Mouse (Mus musculus) liver, embryonic 14.5 days (tissue): ENCODE results near the gene Gm3015. TPM values are rescaled to one million over a fixed set of nuclear protein-coding genes. Genes with fewer than 3 reads are reported as not detected.
"Not testable (repeated sequence)": the region's sequence is repeated elsewhere in the genome, so short reads cannot be mapped to it uniquely, and the experiment has no call there.

ENCODE experiments used
- ATAC-seq: fragments of 200-750 bp; cut with Nextera tagmentation; 2 replicates; pipeline ENCODE4 v1.8.0; 2017; ENCODE audit warnings: moderate number of reproducible peaks, mild to moderate bottlenecking, moderate library complexity; ENCODE audit not compliant: insufficient read depth
- DNase-seq, 3 experiments: peaks; one replicate each; pipeline ENCODE4 v3.0.0-alpha.2; 2012 to 2013; ENCODE audit warnings: low read depth in 3 of 3, low spot score in 3 of 3
- H3K27ac ChIP-seq: fragments of 300-500 bp; sonication (generic); 2 replicates; pipeline ENCODE4 v1.5.1; 2014; ENCODE audit warnings: moderate library complexity, mild to moderate bottlenecking, control low read depth, inconsistent platforms
- H3K27me3 ChIP-seq: fragments of 300-500 bp; sonication (generic); 2 replicates; pipeline ENCODE4 v1.6.1; 2014; ENCODE audit warnings: mild to moderate bottlenecking, low read length, moderate library complexity; ENCODE audit not compliant: control insufficient read depth, insufficient read depth
- H3K36me3 ChIP-seq: fragments of 300-500 bp; sonication (generic); replicated peaks from 2 replicates; pipeline ENCODE4 v1.6.1; 2014; ENCODE audit warnings: low read depth; ENCODE audit not compliant: control insufficient read depth, insufficient read depth
- H3K4me1 ChIP-seq, 2 experiments: fragments of 200-500 bp in 1 of 2; fragments of 300-500 bp in 1 of 2; sonication (generic) in 1 of 2; replicated peaks; 2 replicates each; pipeline ENCODE4 v1.6.1; 2012 to 2014; ENCODE audit warnings: antibody characterized with exemption in 1 of 2, inconsistent platforms in 1 of 2, low read length in 1 of 2; ENCODE audit not compliant: control insufficient read depth in 2 of 2, insufficient read depth in 2 of 2
- H3K4me2 ChIP-seq: fragments of 300-500 bp; sonication (generic); 2 replicates; pipeline ENCODE4 v1.6.1; 2014; ENCODE audit warnings: low read depth, mild to moderate bottlenecking, control low read depth, moderate library complexity
- H3K4me3 ChIP-seq, 2 experiments: fragments of 200-500 bp in 1 of 2; fragments of 300-500 bp in 1 of 2; sonication (generic) in 1 of 2; 2 replicates each; pipeline ENCODE4 v1.5.1; 2012 to 2014; ENCODE audit warnings: low read depth in 2 of 2, low read length in 2 of 2, mild to moderate bottlenecking in 2 of 2, control low read depth in 1 of 2, inconsistent platforms in 1 of 2, moderate library complexity in 1 of 2; ENCODE audit not compliant: insufficient read depth in 1 of 2
- H3K9ac ChIP-seq: fragments of 300-500 bp; sonication (generic); replicated peaks from 2 replicates; pipeline ENCODE4 v1.6.1; 2014; ENCODE audit warnings: mild to moderate bottlenecking, control low read depth, moderate library complexity
- H3K9me3 ChIP-seq: fragments of 300-500 bp; sonication (generic); 2 replicates; pipeline ENCODE4 v1.6.1; 2016; ENCODE audit warnings: low read length, mixed read lengths; ENCODE audit not compliant: control insufficient read depth
- WGBS: fragments of 180-500 bp; shearing (Covaris S2); extraction: QIAGEN DNeasy Blood & Tissue Kit; methylation state at CpG from one replicate; pipeline ENCODE4 v1.1.7; 2014; ENCODE audit not compliant: insufficient replicate concordance; 5-methylcytosine and 5-hydroxymethylcytosine counted together
- polyA plus RNA-seq, 2 experiments: library from polyadenylated mRNA; depleted of rRNA in 1 of 2; stranded (reverse) in 1 of 2; unstranded in 1 of 2; fragments of >200 nt; fragmentation: Nextera tagmentation in 1 of 2; extraction: Ambion mirVana in 1 of 2; gene quantifications; 2 replicates each; pipeline versions ENCODE4 v1.2.1 to v1.2.3; 2012 to 2014

Gm3015 gene
- polyA plus RNA-seq (2012; rRNA removed): not detected in 2 replicates
- not detected in 2 replicates for polyA plus RNA-seq (2014; fragmentation: Nextera tagmentation; extraction: Ambion mirVana)

DNA sequence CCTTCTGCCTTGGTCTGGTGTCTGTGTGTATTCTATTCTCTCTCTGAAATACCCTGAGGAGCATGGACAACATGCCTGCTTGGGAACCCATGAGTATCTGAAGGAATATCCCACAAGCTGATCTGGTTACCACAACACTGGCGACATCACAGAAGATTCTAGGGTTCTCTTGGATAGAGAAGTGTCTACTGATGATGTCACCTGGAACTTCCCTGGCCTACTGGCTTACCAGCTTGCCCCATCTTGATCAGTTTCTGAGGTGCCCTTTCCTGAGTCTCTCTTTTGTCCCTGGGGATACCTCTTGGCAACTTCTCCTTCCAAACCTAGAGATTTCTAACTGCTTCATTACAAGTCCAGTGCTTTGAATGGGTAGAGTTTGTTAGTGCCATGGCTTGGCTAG lies at the start of gene Gm3015:
TSS of gene Gm3015 (minus strand) at position 101 of the 400 bp plus-strand sequence.
- not testable (repeated sequence) for H3K9me3 ChIP-seq, H3K27ac ChIP-seq, DNase-seq, H3K4me1 ChIP-seq, H3K4me2 ChIP-seq, H3K4me3 ChIP-seq, H3K27me3 ChIP-seq, H3K36me3 ChIP-seq, ATAC-seq, H3K9ac ChIP-seq
- no CpG with 5 or more reads among the region's 1 CpGs for WGBS

DNA sequence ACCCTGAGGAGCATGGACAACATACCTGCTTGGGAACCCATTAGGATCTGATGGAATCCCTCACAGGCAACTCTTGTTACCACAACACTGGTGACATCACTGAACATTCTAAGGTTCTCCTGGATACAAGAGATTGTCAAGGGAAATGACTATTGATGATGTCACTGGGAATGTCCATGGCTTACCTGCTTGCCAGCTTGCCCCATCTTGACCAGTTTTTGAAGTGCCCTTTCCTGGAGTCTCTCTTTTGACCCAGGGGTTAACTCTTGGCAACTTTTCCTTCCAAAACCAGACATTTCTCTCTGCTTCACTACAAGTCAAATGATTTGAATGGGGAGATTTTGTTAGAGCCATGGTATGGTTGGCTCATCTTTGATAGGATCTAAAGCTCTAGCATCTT lies 29.3 kb upstream of the Gm3015 start, which contains the start of gene Gm10377:
TSS of gene Gm10377 (minus strand) at position 101 of the 400 bp plus-strand sequence.
- ATAC-seq, H3K4me2 ChIP-seq, H3K27ac ChIP-seq, H3K9me3 ChIP-seq, H3K27me3 ChIP-seq, H3K9ac ChIP-seq, H3K36me3 ChIP-seq, H3K4me3 ChIP-seq, H3K4me1 ChIP-seq, DNase-seq: not testable (repeated sequence)

Other genes starting within 250 kb of the Gm3015 start
- not detected in 2 replicates for gene Gm8024, start 244.5 kb downstream of the Gm3015 start, polyA plus RNA-seq (2012; rRNA removed)
- not detected in 2 replicates for gene Gm8024, start 244.5 kb downstream of the Gm3015 start, polyA plus RNA-seq (2014; fragmentation: Nextera tagmentation; extraction: Ambion mirVana)
- gene Gm17124, start 168.9 kb downstream of the Gm3015 start, polyA plus RNA-seq (2012; rRNA removed): not detected in 2 replicates
- gene Gm17124, start 168.9 kb downstream of the Gm3015 start, polyA plus RNA-seq (2014; fragmentation: Nextera tagmentation; extraction: Ambion mirVana): not detected in 2 replicates
- gene Gm3633, start 126.9 kb downstream of the Gm3015 start, polyA plus RNA-seq (2012; rRNA removed): not detected in 2 replicates
- not detected in 2 replicates for gene Gm3633, start 126.9 kb downstream of the Gm3015 start, polyA plus RNA-seq (2014; fragmentation: Nextera tagmentation; extraction: Ambion mirVana)
- gene Gm10378, start 112.9 kb downstream of the Gm3015 start, polyA plus RNA-seq (2012; rRNA removed): not detected in 2 replicates
- gene Gm10378, start 112.9 kb downstream of the Gm3015 start, polyA plus RNA-seq (2014; fragmentation: Nextera tagmentation; extraction: Ambion mirVana): not detected in 2 replicates
- not detected in 2 replicates for gene Gm10377, start 29.2 kb upstream of the Gm3015 start, polyA plus RNA-seq (2012; rRNA removed)
- not detected in 2 replicates for gene Gm10377, start 29.2 kb upstream of the Gm3015 start, polyA plus RNA-seq (2014; fragmentation: Nextera tagmentation; extraction: Ambion mirVana)
- gene Gm21977, start 84.7 kb upstream of the Gm3015 start, polyA plus RNA-seq (2012; rRNA removed): not detected in 2 replicates
- not detected in 2 replicates for gene Gm21977, start 84.7 kb upstream of the Gm3015 start, polyA plus RNA-seq (2014; fragmentation: Nextera tagmentation; extraction: Ambion mirVana)
- gene Gm8082, start 224.8 kb upstream of the Gm3015 start, polyA plus RNA-seq (2012; rRNA removed): not detected in 2 replicates
- gene Gm8082, start 224.8 kb upstream of the Gm3015 start, polyA plus RNA-seq (2014; fragmentation: Nextera tagmentation; extraction: Ambion mirVana): not detected in 2 replicates
- not detected in 2 replicates for gene Gm10376, start 246.8 kb upstream of the Gm3015 start, polyA plus RNA-seq (2012; rRNA removed)
- gene Gm10376, start 246.8 kb upstream of the Gm3015 start, polyA plus RNA-seq (2014; fragmentation: Nextera tagmentation; extraction: Ambion mirVana): not detected in 2 replicates